Mouse (Mus musculus): ENCODE measurements around the gene Slc6a16. TPM values are rescaled to one million over a fixed set of nuclear protein-coding genes. Genes with fewer than 3 reads are reported as not detected.

The Slc6a16 gene
- polyA plus RNA-seq, 1 experiment from 2014 or later = 0.46 TPM

DNA sequence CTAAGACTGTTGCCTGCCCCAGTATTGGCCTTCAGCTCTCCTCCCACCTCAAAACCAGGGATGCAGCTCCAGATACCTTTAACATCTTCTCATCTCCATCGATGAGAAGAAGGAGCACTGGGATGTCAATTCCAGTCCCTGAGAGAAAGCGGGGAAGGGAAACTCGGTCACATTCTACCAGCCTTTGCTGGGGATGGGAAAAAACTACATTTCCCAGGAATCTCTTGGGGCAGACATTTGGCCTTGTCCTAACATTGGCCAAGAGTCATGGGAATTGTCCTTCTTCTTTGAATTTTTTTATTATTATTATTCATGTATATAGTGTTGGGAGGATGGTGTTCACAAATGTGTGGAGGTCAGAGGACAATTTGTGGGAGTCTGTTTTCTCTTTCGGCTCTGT, 81.4 kb downstream of the Slc6a16 start:
- Histone ChIP-seq H3K36me3 (replicated peaks; ENCODE audit: insufficient read depth, low read length) (no peaks in the 10 kb centered on the region), H3K27ac (ENCODE audit: low read depth) (no peak overlapping the region)
- ATAC-seq = no peak

More for the DNA sequence above, 81.4 kb downstream of the Slc6a16 start:
- no peaks in the 10 kb centered on the region for H3K4me1 ChIP-seq (ENCODE audit: insufficient read depth)
- 81% methylated on average over 4 of the region's 4 CpGs for WGBS (ENCODE audit: insufficient replicate concordance)
- H3K4me2 ChIP-seq (ENCODE audit: low read depth, low read length) = no peak overlapping the region
- H3K4me3 ChIP-seq (ENCODE audit: low read depth, low read length) = no peak overlapping the region
- no peak overlapping the region for H3K9ac ChIP-seq (replicated peaks)
- TF ChIP-seq EP300 (IDR thresholded peaks at IDR 0.05; ENCODE audit: low read depth) = no peak
- TF ChIP-seq CTCF (IDR thresholded peaks at IDR 0.05; ENCODE audit: low read depth) = no peak
- DNase-seq = no peak
- no peaks in the 10 kb centered on the region for H3K9me3 ChIP-seq (ENCODE audit: low read length)
- H3K27me3 ChIP-seq (ENCODE audit: insufficient read depth, low read length) = no peaks in the 10 kb centered on the region

Other genes starting within 250 kb of the Slc6a16 start
- gene Irf3, start 243.4 kb upstream of the Slc6a16 start, polyA plus RNA-seq (2015; fragmentation: Nextera tagmentation; extraction: Ambion mirVana) = 35.9 and 38.0 TPM in 2 replicates
- 11.7 and 13.1 TPM in 2 replicates for gene Bcl2l12, start 242.4 kb upstream of the Slc6a16 start, polyA plus RNA-seq (2015; fragmentation: Nextera tagmentation; extraction: Ambion mirVana)
- 7.5 and 8.1 TPM in 2 replicates for gene Scaf1, start 224.7 kb upstream of the Slc6a16 start, polyA plus RNA-seq (2015; fragmentation: Nextera tagmentation; extraction: Ambion mirVana)
- gene Rras, start 223.1 kb upstream of the Slc6a16 start, polyA plus RNA-seq (2015; fragmentation: Nextera tagmentation; extraction: Ambion mirVana) = 25.4 and 31.4 TPM in 2 replicates
- gene Prr12, start 188.2 kb upstream of the Slc6a16 start, polyA plus RNA-seq (2015; fragmentation: Nextera tagmentation; extraction: Ambion mirVana) = 1.6 and 1.7 TPM in 2 replicates
- gene Nosip, start 178.7 kb upstream of the Slc6a16 start, polyA plus RNA-seq (2015; fragmentation: Nextera tagmentation; extraction: Ambion mirVana) = 22.2 and 22.6 TPM in 2 replicates
- 19.7 and 20.4 TPM in 2 replicates for gene Prrg2, start 178.4 kb upstream of the Slc6a16 start, polyA plus RNA-seq (2015; fragmentation: Nextera tagmentation; extraction: Ambion mirVana)
- gene Rcn3, start 148.9 kb upstream of the Slc6a16 start, polyA plus RNA-seq (2015; fragmentation: Nextera tagmentation; extraction: Ambion mirVana) = 17.1 and 17.9 TPM in 2 replicates
- 150 and 154 TPM in 2 replicates for gene Fcgrt, start 137.2 kb upstream of the Slc6a16 start, polyA plus RNA-seq (2015; fragmentation: Nextera tagmentation; extraction: Ambion mirVana)
- gene Rps11, start 116.6 kb upstream of the Slc6a16 start, polyA plus RNA-seq (2015; fragmentation: Nextera tagmentation; extraction: Ambion mirVana) = 681 and 696 TPM in 2 replicates
- gene Rpl13a, start 112.3 kb upstream of the Slc6a16 start, polyA plus RNA-seq (2015; fragmentation: Nextera tagmentation; extraction: Ambion mirVana) = 938 and 993 TPM in 2 replicates
- 0.27 and 0.70 TPM in 2 replicates for gene Gm45713, start 104.9 kb upstream of the Slc6a16 start, polyA plus RNA-seq (2015; fragmentation: Nextera tagmentation; extraction: Ambion mirVana)
- gene Flt3l, start 104.7 kb upstream of the Slc6a16 start, polyA plus RNA-seq (2015; fragmentation: Nextera tagmentation; extraction: Ambion mirVana) = 2.0 and 2.3 TPM in 2 replicates
- 37.6 and 37.8 TPM in 2 replicates for gene Pih1d1, start 86.8 kb upstream of the Slc6a16 start, polyA plus RNA-seq (2015; fragmentation: Nextera tagmentation; extraction: Ambion mirVana)
- gene Aldh16a1, start 86.5 kb upstream of the Slc6a16 start, polyA plus RNA-seq (2015; fragmentation: Nextera tagmentation; extraction: Ambion mirVana) = 26.8 and 29.6 TPM in 2 replicates
- not detected in 2 replicates for gene Slc17a7, start 77.1 kb upstream of the Slc6a16 start, polyA plus RNA-seq (2015; fragmentation: Nextera tagmentation; extraction: Ambion mirVana)
- not detected in 2 replicates for gene Gfy, start 61.5 kb upstream of the Slc6a16 start, polyA plus RNA-seq (2015; fragmentation: Nextera tagmentation; extraction: Ambion mirVana)
- gene Pth2, start 60.1 kb upstream of the Slc6a16 start, polyA plus RNA-seq (2015; fragmentation: Nextera tagmentation; extraction: Ambion mirVana) = not detected in 2 replicates
- 0.06 TPM in 1 of 2 replicates, not detected in the other for gene Ccdc155, start 36.2 kb upstream of the Slc6a16 start, polyA plus RNA-seq (2015; fragmentation: Nextera tagmentation; extraction: Ambion mirVana)
- 0.95 and 1.5 TPM in 2 replicates for gene Dkkl1, start 28.9 kb upstream of the Slc6a16 start, polyA plus RNA-seq (2015; fragmentation: Nextera tagmentation; extraction: Ambion mirVana)
- 15.5 and 20.2 TPM in 2 replicates for gene Tead2, start 25.3 kb upstream of the Slc6a16 start, polyA plus RNA-seq (2015; fragmentation: Nextera tagmentation; extraction: Ambion mirVana)
- 29.8 and 31.8 TPM in 2 replicates for gene Cd37, start 2.0 kb upstream of the Slc6a16 start, polyA plus RNA-seq (2015; fragmentation: Nextera tagmentation; extraction: Ambion mirVana)
- 0.32 and 0.43 TPM in 2 replicates for gene Slc6a21, start 36.4 kb downstream of the Slc6a16 start, polyA plus RNA-seq (2015; fragmentation: Nextera tagmentation; extraction: Ambion mirVana)
- gene Trpm4, start 92.7 kb downstream of the Slc6a16 start, polyA plus RNA-seq (2015; fragmentation: Nextera tagmentation; extraction: Ambion mirVana) = 6.9 and 7.0 TPM in 2 replicates
- gene Hrc, start 94.2 kb downstream of the Slc6a16 start, polyA plus RNA-seq (2015; fragmentation: Nextera tagmentation; extraction: Ambion mirVana) = 0.05 and 0.31 TPM in 2 replicates
- gene Ppfia3, start 125.9 kb downstream of the Slc6a16 start, polyA plus RNA-seq (2015; fragmentation: Nextera tagmentation; extraction: Ambion mirVana) = not detected in 2 replicates
- not detected in 2 replicates for gene Lin7b, start 129.5 kb downstream of the Slc6a16 start, polyA plus RNA-seq (2015; fragmentation: Nextera tagmentation; extraction: Ambion mirVana)
- gene Snrnp70, start 154.7 kb downstream of the Slc6a16 start, polyA plus RNA-seq (2015; fragmentation: Nextera tagmentation; extraction: Ambion mirVana) = 53.7 and 57.2 TPM in 2 replicates
- gene Kcna7, start 164.6 kb downstream of the Slc6a16 start, polyA plus RNA-seq (2015; fragmentation: Nextera tagmentation; extraction: Ambion mirVana) = 0.05 TPM in 1 of 2 replicates, not detected in the other
- gene Ntf5, start 172.6 kb downstream of the Slc6a16 start, polyA plus RNA-seq (2015; fragmentation: Nextera tagmentation; extraction: Ambion mirVana) = 0.05 and 0.15 TPM in 2 replicates
- not detected in 2 replicates for gene Lhb, start 179.7 kb downstream of the Slc6a16 start, polyA plus RNA-seq (2015; fragmentation: Nextera tagmentation; extraction: Ambion mirVana)
- gene Gys1, start 193.8 kb downstream of the Slc6a16 start, polyA plus RNA-seq (2015; fragmentation: Nextera tagmentation; extraction: Ambion mirVana) = 3.3 TPM in 2 replicates
- gene Ruvbl2, start 197.0 kb downstream of the Slc6a16 start, polyA plus RNA-seq (2015; fragmentation: Nextera tagmentation; extraction: Ambion mirVana) = 30.1 and 36.5 TPM in 2 replicates
- gene Ftl1, start 218.8 kb downstream of the Slc6a16 start, polyA plus RNA-seq (2015; fragmentation: Nextera tagmentation; extraction: Ambion mirVana) = 5,147 and 5,518 TPM in 2 replicates
- 59.6 and 60.8 TPM in 2 replicates for gene Bax, start 225.8 kb downstream of the Slc6a16 start, polyA plus RNA-seq (2015; fragmentation: Nextera tagmentation; extraction: Ambion mirVana)
- 0.22 and 0.30 TPM in 2 replicates for gene Tulp2, start 240.8 kb downstream of the Slc6a16 start, polyA plus RNA-seq (2015; fragmentation: Nextera tagmentation; extraction: Ambion mirVana)
- gene Gm45808, start 245.7 kb downstream of the Slc6a16 start, polyA plus RNA-seq (2015; fragmentation: Nextera tagmentation; extraction: Ambion mirVana) = 0.15 and 0.33 TPM in 2 replicates
- gene Dhdh, start 247.7 kb downstream of the Slc6a16 start, polyA plus RNA-seq (2015; fragmentation: Nextera tagmentation; extraction: Ambion mirVana) = 8.4 and 9.5 TPM in 2 replicates